Mouse (Mus musculus): ENCODE measurements around the gene Dnlz.

The Dnlz gene

DNA sequence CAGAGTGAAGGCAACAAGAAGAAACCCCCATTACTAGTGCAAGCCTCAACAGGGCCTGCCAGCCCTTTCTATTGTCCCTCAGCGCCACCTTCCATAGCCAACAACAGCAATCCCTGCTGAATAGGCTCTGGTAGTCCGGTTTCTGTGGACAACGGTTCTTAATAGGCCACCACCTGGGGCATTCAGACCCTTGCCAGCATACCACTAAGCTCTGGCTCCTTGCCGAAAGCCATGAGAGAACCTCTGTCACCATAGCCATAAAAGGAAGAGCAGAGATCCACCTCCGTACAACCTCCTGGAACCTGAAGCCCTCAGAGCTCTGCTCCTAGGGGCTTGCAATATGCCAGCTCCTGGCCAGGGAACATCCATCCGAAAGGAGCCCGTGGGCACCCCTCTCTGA lies 52.6 kb downstream of the Dnlz start:
- peak; percentile 82 for DNase-seq (ENCODE audit: inconsistent ontology term)

DNA sequence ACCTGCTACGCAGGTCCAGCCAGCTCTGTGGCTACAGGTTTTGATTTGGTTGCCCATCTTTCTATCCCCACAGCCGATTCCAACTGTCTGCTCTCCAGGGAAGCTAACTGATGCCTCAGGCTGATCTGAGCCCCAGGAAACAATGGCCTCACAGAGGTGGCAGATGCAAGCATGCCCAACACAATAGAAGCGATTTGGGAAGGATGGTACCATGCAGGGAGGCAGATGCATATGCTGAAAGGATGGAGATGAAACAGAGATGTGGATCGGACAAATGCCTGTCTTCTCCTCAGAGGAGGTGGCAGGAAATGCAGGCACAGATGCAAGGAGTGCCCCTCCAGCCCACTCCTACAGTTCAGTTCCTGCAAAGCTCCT lies 53.1 kb downstream of the Dnlz start:
- DNase-seq (ENCODE audit: inconsistent ontology term): peak; percentile 40

DNA sequence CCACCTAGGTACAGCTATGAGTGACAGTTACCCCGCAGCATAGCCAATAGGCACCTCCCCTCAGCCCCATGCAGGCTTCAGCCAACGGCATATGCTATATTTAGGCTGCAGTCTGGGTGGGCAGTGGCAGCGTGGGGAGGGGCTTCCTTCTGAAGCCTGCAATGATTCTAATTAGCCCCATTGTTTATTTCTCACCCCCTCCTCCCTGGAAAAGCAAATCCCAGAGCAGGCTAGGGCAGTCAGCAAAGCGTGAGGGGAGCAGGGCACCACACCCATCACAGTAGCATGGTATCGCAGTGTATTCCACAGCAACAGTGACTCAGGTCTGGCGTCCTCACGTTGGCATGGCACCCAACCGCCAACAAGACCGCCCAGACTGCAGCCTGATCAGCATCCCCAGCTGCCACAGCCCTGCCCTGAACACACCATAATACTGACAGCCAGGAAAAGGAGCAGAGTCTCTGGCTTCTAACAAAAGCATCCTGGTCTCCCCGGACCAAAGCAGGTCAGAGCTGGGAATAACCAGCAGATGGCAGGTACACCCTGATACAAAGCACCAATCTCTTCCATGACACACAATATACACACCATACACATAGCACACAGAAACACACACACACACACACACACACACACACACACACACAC lies 53.6 kb downstream of the Dnlz start:
- DNase-seq (ENCODE audit: inconsistent ontology term): peak; percentile 84

Data from Muller cell, postnatal 12 days (primary cell).